Mouse (Mus musculus) spleen, postnatal 36 days (tissue): ENCODE data around the gene Abcg5.
A peak's percentile ranks its signal among the peaks of the same experiment; 100 is the strongest.

ENCODE experiments used
- DNase-seq, 2 experiments: peaks; one replicate each; pipeline ENCODE4 v3.0.0; 2022; ENCODE audit warnings: low spot score in 2 of 2, mixed read lengths in 1 of 2

The Abcg5 gene

DNA sequence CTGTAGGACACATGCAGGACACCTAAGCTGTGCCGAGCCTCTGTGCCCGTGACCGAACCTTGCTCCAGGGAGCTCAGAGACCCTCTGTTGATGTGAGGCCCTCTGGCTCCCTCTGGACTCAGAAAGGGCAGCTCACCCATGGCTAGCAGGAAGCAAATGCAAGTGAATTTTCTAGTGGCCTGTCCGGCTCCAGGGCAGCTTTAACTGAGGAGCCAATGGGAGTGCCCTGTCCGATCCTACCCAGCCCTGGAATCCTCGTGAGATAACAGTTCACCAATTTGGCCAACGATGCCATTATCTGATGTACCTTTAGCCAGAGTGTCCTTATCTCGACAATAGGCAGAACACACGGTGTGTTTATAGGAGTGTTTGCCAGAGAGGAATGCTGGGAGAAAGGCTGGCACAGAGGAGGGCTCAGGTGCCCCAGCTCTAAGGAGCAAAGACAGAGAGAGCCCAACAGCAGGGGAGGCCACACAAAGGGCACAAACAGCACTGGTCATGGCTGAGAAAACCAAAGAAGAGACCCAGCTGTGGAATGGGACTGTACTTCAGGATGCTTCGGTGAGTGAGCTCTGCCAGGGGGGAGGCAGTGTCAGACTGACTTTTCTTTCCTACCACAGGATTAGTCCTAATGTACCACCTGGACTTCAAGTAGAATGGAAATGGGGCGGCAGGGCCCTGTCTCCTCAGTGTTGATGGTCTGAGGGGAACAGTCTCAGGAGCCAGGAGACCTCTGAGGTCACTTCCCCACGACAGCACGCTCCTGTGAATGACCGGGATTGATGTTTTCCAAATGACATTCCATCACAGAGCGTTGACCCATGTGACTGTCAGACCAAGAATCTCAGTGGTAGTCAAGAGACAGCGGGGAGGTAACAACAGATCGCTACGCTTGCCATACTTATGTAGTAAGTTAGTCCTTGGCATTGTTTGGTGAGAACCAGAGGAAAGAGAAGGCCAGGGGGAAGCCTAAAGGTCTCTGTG lies at the start of gene Abcg5:
Gene Abcg5, minus strand, starts transcription at position 278 of the 984 bp plus-strand sequence.
- no peak for DNase-seq

GRCm38 (mm10) chr17:84732612-84733011 lies 49.8 kb upstream of the Abcg5 start:
- DNase-seq = peak in 1 of 2 experiments; percentile 12

DNA sequence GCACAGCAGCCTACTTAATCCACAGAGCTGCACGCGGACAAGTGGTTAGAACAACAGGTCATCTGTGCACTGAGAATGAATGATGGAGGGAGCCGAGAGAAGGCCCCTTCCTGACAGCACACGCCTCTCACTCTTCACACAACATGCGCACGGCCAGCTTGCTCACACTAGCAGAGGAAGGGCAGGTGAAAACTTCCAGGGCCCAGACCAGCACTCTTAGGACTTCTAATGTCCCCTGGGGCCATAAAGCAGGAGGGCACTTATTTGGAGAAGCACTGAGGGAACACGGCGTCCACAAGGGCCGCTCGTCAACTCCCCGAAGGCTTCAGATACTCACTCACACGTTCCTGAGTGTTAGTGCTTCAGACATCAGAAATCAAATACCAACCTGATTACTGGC lies 48.5 kb upstream of the Abcg5 start:
- DNase-seq = no peak

DNA sequence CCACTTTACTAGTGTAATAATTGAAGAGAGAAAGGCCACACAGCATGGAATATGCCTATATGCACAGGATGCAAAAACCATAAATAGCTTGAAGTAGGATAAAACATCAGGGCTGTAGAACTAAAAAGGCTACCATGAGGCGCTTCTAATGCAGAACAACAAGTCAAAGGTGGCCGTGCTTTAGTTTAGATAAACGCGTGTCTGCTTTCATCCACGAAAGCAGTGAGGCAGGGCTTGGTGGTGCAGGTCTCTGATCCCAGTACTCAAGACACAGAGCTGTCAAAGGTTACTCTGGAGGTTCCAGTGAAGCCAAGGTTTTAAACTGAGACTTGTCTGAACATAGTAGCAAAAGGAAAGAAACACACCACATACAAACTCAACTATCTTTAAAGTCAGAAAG lies 46.3 kb upstream of the Abcg5 start:
- no peak for DNase-seq

DNA sequence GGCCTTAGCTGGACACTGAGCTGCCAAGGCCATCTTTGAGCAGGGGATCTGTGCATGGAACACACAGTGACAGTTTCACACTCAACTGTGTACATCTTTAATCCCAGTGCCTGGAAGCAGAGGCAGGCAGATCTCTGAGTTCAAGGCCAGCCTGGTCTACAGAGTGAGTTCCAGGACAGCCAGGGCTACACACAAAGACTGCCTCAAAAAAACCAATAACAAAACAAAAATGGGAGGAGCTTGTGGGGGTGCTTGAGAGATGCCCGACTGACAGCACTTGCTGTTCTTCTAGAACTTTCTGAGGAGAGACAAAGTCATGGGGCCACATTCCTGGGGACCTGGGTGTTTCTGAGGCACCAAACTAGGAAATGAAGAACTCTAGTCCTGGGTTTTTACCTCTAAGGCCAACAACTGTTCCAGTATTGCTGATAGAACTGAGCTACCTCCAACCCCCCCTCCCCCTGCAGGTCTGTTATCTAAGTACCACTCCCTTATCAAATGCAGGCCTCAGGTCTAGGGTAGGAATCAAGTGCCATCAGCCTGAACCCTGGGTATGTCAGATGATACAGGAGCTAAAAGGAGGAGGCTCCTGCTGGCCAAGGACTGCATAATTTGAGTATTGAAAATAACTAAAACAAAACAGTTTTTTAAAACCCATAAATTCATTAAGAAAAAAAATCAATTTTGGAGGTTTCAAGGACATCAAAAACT lies 45.5 kb upstream of the Abcg5 start:
- DNase-seq = no peak

DNA sequence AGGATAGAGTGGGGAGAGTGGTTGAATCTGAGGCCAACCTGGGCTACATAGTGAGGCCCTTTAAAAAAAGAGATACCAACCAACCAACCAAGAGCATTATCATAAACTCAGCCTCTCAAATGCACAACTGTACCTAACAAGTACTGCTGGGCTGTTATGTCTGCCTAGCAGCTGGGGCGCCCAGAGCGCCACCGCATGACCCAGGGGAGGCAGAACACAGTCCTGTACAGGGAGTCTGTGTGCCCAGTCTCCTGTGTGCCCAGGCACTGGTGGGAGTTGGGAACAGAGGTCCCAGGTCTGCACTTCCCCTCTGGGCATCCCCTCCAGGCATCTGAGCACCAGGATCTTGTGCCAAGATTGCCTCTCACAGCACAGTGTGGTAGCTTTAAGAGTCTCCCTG lies 42.4 kb upstream of the Abcg5 start:
- DNase-seq = no peak

DNA sequence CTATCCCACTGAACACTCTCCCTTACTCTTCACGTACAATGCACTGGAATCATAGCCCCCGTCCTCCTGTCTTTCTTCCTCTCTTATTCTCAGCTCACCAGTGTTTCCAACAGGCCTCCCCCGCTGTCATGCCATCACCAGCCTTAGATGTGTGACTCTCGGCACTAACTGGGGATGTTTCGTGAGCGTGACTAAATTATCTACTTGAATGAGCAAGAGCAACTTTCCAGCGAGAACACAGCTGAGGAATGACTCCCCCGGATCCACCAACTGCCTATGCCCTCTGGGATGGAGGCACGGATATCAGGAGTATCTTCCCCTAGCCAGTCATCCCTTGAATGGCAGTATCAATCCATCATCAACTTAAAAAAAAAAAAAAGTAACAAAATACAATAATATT lies 41.2 kb upstream of the Abcg5 start:
- DNase-seq = no peak

DNA sequence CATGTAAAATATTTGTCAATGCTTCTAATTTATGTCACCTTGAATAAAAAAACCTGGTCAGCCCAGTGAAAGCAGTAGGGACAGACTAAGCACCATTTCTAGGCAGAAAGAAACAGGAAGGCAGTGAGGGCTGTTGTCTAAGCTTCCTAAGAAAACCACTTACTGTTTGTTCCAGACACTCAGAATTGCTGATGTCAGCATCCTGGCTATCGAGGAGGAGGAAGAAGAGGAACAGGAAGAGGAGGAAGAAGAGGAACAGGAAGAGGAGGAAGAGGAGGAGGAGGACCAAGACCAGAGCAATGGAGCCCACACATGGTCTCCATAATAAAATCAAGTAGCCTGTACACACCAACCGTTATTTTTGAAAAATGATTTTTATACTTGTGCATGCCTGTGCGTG lies 36.3 kb upstream of the Abcg5 start:
- no peak for DNase-seq

- no peak for DNase-seq
Observed at GRCm38 (mm10) chr17:84717416-84717815, 34.6 kb upstream of the Abcg5 start.

GRCm38 (mm10) chr17:84716252-84716872 lies 33.6 kb upstream of the Abcg5 start:
- DNase-seq = no peak

DNA sequence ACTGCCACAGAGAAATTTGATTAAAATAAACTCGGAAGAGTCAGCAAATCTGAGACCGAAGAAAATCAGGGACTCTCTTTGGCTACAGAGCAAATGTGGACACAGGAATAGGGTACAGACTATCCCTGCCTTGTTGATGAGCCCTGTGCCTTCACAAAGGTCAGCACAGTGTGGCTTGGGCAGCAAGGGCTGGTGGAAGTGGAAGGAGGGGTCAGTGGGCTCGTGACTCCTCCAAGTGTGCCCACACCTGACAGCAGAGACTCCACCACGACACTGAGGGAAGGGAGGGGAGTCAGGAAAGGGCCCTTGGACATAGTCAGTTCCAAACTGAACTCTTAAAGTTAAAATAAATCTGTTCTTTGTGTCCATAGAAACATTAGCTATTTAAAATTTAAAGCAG lies 32.1 kb upstream of the Abcg5 start:
- DNase-seq = no peak

DNA sequence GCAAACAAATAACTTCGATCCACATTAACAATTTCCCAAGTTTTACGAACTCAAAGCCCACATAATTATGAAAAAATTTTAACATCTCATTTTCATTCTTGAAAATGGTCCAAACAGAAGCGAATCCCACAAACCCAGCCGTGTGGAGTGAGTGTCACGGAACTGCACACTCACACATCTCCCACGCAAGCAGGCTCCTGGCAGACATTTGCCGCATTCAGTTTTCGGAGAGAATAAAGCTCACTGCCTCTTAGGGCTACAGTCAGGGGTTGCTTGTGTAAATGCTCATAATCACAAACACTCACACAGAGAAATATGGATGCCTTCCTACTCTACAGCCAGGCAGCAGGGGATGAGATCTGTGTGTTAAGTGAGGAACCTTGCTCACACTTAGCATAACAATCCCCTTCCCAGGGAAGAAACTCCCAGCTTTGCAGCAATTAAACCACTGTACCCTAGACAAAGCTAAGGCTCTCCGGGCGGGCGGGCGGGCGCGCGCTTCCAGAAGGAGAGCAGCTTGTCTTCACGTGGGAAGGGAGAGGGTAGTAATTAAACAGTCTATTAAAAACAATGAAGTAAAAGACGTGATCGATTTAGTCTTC lies 30.9 kb upstream of the Abcg5 start:
- no peak for DNase-seq

GRCm38 (mm10) chr17:84709403-84709851 lies 26.6 kb upstream of the Abcg5 start:
- no peak for DNase-seq

- DNase-seq = no peak
Observed at GRCm38 (mm10) chr17:84708818-84709217, 26.0 kb upstream of the Abcg5 start.

GRCm38 (mm10) chr17:84707407-84707806 lies 24.6 kb upstream of the Abcg5 start:
- no peak for DNase-seq

- DNase-seq = peak in 1 of 2 experiments; percentile 18
Observed at GRCm38 (mm10) chr17:84698727-84699126, 15.9 kb upstream of the Abcg5 start.

DNA sequence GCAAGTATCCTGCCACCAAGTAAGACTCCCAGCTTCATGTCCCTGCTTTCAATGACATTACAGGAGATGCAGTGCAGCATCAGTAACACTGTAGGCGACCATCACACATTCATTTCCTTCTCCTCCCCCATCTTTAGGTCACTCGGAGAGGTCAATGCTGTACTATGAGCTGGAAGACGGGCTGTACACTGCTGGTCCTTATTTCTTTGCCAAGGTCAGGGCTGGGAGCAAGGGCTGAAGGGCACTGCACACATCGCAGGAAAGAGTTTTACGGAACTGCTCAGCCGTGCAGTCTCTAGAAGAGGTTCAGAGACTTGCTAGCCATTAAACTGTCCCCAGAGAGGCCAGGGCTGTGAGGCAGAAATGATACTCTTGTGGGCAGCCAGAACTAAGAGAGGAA lies 13.7 kb upstream of the Abcg5 start:
- no peak for DNase-seq

- no peak for DNase-seq
Observed at GRCm38 (mm10) chr17:84693741-84694140, 10.9 kb upstream of the Abcg5 start.

DNA sequence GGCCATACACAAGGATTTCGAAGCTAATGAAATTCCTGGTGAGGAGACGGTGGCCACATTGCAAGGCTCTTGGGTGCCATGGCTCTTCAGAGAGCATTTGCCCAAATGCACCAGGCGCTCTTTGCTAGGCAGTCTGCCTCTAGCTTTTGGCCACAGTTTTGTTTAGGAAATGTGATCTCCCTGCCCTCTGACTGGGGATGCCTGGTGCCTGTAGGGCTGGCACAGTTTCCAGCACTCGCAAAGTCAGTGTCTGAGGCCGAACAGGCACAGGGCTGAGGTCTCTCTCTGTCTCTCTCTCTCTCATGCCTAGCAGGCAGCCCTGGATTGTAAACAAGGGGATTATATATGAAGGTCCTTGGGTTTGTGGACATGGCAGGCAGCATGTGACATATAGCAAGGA lies 7.3 kb upstream of the Abcg5 start:
- no peak for DNase-seq

DNA sequence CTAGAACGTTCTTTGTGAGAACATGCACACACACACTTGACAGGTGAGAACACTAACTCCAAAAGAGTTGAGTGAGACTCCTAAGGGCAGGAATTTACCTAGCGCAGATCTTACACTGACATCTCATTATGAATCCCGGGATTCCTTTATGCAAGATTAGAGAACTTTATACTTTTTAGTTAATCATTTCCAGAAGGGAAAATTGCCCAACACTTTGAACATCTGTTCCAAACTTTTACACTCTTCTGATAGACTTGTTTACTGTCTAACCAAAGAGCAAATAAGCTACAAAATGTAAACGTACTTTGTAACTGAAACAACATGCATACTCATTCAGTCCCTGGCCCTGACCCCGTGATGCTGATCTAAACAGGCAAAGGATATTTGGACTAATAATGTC lies 6.5 kb upstream of the Abcg5 start:
- DNase-seq = no peak

DNA sequence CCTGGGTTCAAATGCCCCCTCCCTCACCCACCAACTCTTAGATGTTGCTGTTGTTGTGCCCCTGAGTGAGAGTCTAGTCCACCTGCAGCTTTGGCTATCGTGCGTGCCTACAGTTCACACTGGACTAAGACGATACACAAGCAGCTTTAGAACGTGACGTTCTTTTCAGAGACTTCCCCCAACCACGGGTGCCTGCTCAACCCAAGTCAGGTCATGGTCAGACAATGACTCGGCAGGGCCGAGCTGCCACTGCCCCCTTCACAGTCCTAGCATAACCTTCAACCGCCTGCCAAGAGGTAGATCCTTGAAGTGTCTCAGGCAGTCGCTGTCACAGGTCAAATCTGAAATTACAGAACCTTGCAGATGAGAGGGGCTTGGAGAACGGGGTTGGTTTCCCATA lies 6.0 kb upstream of the Abcg5 start:
- DNase-seq = no peak

DNA sequence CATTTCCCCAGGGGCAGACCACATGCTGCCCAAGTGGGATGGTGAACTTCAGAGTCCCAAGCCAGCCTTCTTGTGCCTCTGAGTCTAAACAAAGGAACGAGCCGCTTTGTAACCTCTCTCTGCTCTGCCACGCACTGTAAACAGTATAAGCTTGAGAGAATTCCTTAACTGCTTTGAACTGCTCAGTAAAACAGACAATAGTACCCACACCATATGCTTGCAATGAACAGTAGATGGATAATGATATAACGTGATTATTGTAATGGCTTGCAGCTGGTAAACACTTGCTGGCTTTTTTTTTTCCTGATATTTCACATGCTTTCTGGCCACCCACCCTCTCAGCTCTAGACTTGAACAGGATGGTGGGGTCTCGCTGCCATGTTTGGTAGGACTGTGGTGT lies 5.2 kb upstream of the Abcg5 start:
- no peak for DNase-seq
